Mouse (Mus musculus): ENCODE results near the gene Rasgrp4. TPM values are rescaled to one million over a fixed set of nuclear protein-coding genes. Genes with fewer than 3 reads are reported as not detected.
A peak's percentile ranks its signal among the peaks of the same experiment; 100 is the strongest.
"Not testable (repeated sequence)": the region's sequence is repeated elsewhere in the genome, so short reads cannot be mapped to it uniquely, and the experiment has no call there.

The Rasgrp4 gene
- polyA plus RNA-seq, 1 experiment from 2014 or later: 0.93 TPM

- WGBS: 43% methylated on average over 5 of the region's 5 CpGs
- peak overlapping the region; percentile 77 for H3K4me3 ChIP-seq (replicated peaks)
- H3K4me1 ChIP-seq (replicated peaks): peaks cover 18% of the 10 kb centered on the region
- no peak overlapping the region for H3K9ac ChIP-seq (replicated peaks)
- H3K27ac ChIP-seq: no peak overlapping the region
- H3K4me2 ChIP-seq: peak overlapping the region; percentile 82
- H3K36me3 ChIP-seq: peaks cover 19% of the 10 kb centered on the region
- peak; percentile 45 for ATAC-seq (ENCODE audit: insufficient number of reproducible peaks, insufficient read depth, low FRiP score, low TSS enrichment, low read depth)
- H3K27me3 ChIP-seq: no peaks in the 10 kb centered on the region
- no peaks in the 10 kb centered on the region for H3K9me3 ChIP-seq
Observed at GRCm38 (mm10) chr7:29180854-29181236, 46.2 kb downstream of the Rasgrp4 start.

GRCm38 (mm10) chr7:29181323-29181722, 46.7 kb downstream of the Rasgrp4 start:
- H3K9me3 ChIP-seq; H3K4me3 ChIP-seq (replicated peaks); H3K27me3 ChIP-seq; H3K9ac ChIP-seq (replicated peaks); ATAC-seq (ENCODE audit: insufficient number of reproducible peaks, insufficient read depth, low FRiP score, low TSS enrichment, low read depth); H3K27ac ChIP-seq: not testable (repeated sequence)
- Histone ChIP-seq H3K4me2 (peak overlapping the region; percentile 82; the same call in 1 of the 2 replicates), H3K36me3 (peaks cover 14% of the 10 kb centered on the region), H3K4me1 (replicated peaks) (peaks cover 18% of the 10 kb centered on the region)
- 93% methylated on average over 4 of the region's 4 CpGs for WGBS

GRCm38 (mm10) chr7:29194230-29194629, 59.6 kb downstream of the Rasgrp4 start:
- not testable (repeated sequence) for ATAC-seq (ENCODE audit: insufficient number of reproducible peaks, insufficient read depth, low FRiP score, low TSS enrichment, low read depth); H3K4me2 ChIP-seq; H3K9ac ChIP-seq (replicated peaks); H3K36me3 ChIP-seq; H3K27me3 ChIP-seq; H3K4me1 ChIP-seq (replicated peaks); H3K27ac ChIP-seq; H3K4me3 ChIP-seq (replicated peaks); H3K9me3 ChIP-seq
- WGBS: 93% methylated on average over 1 of the region's 1 CpGs

- Histone ChIP-seq H3K9ac (replicated peaks) (no peak overlapping the region), H3K4me2 (no peak overlapping the region), H3K4me1 (replicated peaks) (no peaks in the 10 kb centered on the region), H3K9me3 (no peaks in the 10 kb centered on the region), H3K27ac (no peak overlapping the region), H3K4me3 (replicated peaks) (no peak overlapping the region), H3K36me3 (no peaks in the 10 kb centered on the region), H3K27me3 (no peaks in the 10 kb centered on the region)
- ATAC-seq (ENCODE audit: insufficient number of reproducible peaks, insufficient read depth, low FRiP score, low TSS enrichment, low read depth): no peak
- 83% methylated on average over 6 of the region's 6 CpGs for WGBS
Observed at GRCm38 (mm10) chr7:29202577-29202976, 67.9 kb downstream of the Rasgrp4 start.

Other genes with a start within 250 kb of the Rasgrp4 start
- gene Actn4, start 172.5 kb upstream of the Rasgrp4 start, polyA plus RNA-seq (2016; fragmentation: Nextera tagmentation; extraction: Ambion mirVana): 269 and 283 TPM in 2 replicates
- gene Eif3k, start 153.0 kb upstream of the Rasgrp4 start, polyA plus RNA-seq (2016; fragmentation: Nextera tagmentation; extraction: Ambion mirVana): 438 and 440 TPM in 2 replicates
- 10.9 and 11.9 TPM in 2 replicates for gene Map4k1, start 152.8 kb upstream of the Rasgrp4 start, polyA plus RNA-seq (2016; fragmentation: Nextera tagmentation; extraction: Ambion mirVana)
- gene Ryr1, start 9.7 kb upstream of the Rasgrp4 start, polyA plus RNA-seq (2016; fragmentation: Nextera tagmentation; extraction: Ambion mirVana): 5.0 and 5.2 TPM in 2 replicates
- 14.2 and 16.4 TPM in 2 replicates for gene Fam98c, start 21.4 kb downstream of the Rasgrp4 start, polyA plus RNA-seq (2016; fragmentation: Nextera tagmentation; extraction: Ambion mirVana)
- 0.60 and 1.1 TPM in 2 replicates for gene Ggn, start 35.4 kb downstream of the Rasgrp4 start, polyA plus RNA-seq (2016; fragmentation: Nextera tagmentation; extraction: Ambion mirVana)
- 5.0 and 6.6 TPM in 2 replicates for gene Spred3, start 35.6 kb downstream of the Rasgrp4 start, polyA plus RNA-seq (2016; fragmentation: Nextera tagmentation; extraction: Ambion mirVana)
- gene Psmd8, start 45.9 kb downstream of the Rasgrp4 start, polyA plus RNA-seq (2016; fragmentation: Nextera tagmentation; extraction: Ambion mirVana): 292 and 305 TPM in 2 replicates
- 0.56 and 0.69 TPM in 2 replicates for gene Catsperg1, start 79.2 kb downstream of the Rasgrp4 start, polyA plus RNA-seq (2016; fragmentation: Nextera tagmentation; extraction: Ambion mirVana)
- 1.0 and 1.4 TPM in 2 replicates for gene Kcnk6, start 97.7 kb downstream of the Rasgrp4 start, polyA plus RNA-seq (2016; fragmentation: Nextera tagmentation; extraction: Ambion mirVana)
- gene Yif1b, start 103.5 kb downstream of the Rasgrp4 start, polyA plus RNA-seq (2016; fragmentation: Nextera tagmentation; extraction: Ambion mirVana): 104 and 105 TPM in 2 replicates
- 2.5 and 2.7 TPM in 2 replicates for gene 2200002D01Rik, start 113.6 kb downstream of the Rasgrp4 start, polyA plus RNA-seq (2016; fragmentation: Nextera tagmentation; extraction: Ambion mirVana)
- 106 and 107 TPM in 2 replicates for gene Spint2, start 147.1 kb downstream of the Rasgrp4 start, polyA plus RNA-seq (2016; fragmentation: Nextera tagmentation; extraction: Ambion mirVana)
- 7.6 and 8.0 TPM in 2 replicates for gene Ppp1r14a, start 154.5 kb downstream of the Rasgrp4 start, polyA plus RNA-seq (2016; fragmentation: Nextera tagmentation; extraction: Ambion mirVana)
- 22.4 and 23.7 TPM in 2 replicates for gene Dpf1, start 169.1 kb downstream of the Rasgrp4 start, polyA plus RNA-seq (2016; fragmentation: Nextera tagmentation; extraction: Ambion mirVana)